Mouse (Mus musculus): ENCODE measurements at regions not wholly inside any gene's neighbourhood (a gene's known extent, or its start where the extent isn't known, plus 50 kb on each side); places are given as distances from the start of the nearest gene placed in this dataset.

- TF ChIP-seq CTCF (IDR thresholded peaks at IDR 0.05; ENCODE audit: insufficient read depth, low read length) (no peak), POLR2A (IDR thresholded peaks at IDR 0.05; ENCODE audit: borderline replicate concordance, extremely low read depth, low read depth, low read length) (no peak)
These were observed 100.2 kb downstream of the Cstad start for GRCm38 (mm10) chr2:30695041-30695440.
